Mouse (Mus musculus) kidney, embryonic 16.5 days (tissue): ENCODE data around the gene Bcl2l1. TPM values are rescaled to one million over a fixed set of nuclear protein-coding genes. Genes with fewer than 3 reads are reported as not detected.
A peak's percentile ranks its signal among the peaks of the same experiment; 100 is the strongest.

ENCODE experiments used
- ATAC-seq: fragments of 200-750 bp; cut with Nextera tagmentation; 2 replicates; pipeline ENCODE4 v1.8.0; 2017; ENCODE audit warnings: moderate TSS enrichment; ENCODE audit not compliant: low FRiP score, low TSS enrichment
- H3K27ac ChIP-seq: fragments of 300-500 bp; sonication (generic); 2 replicates; pipeline ENCODE4 v1.5.1; 2014; ENCODE audit warnings: low read length
- H3K27me3 ChIP-seq: fragments of 300-500 bp; sonication (generic); 2 replicates; pipeline ENCODE4 v1.6.1; 2014; ENCODE audit warnings: low read length, control low read depth, mixed read lengths; ENCODE audit not compliant: insufficient read depth
- H3K36me3 ChIP-seq: fragments of 300-500 bp; sonication (generic); 2 replicates; pipeline ENCODE4 v1.6.1; 2014; ENCODE audit warnings: low read length, control low read depth, mixed read lengths; ENCODE audit not compliant: insufficient read depth
- H3K4me1 ChIP-seq: fragments of 300-500 bp; sonication (generic); 2 replicates; pipeline ENCODE4 v1.6.1; 2014; ENCODE audit warnings: low read length, control low read depth, mixed read lengths; ENCODE audit not compliant: insufficient read depth
- H3K4me2 ChIP-seq: fragments of 300-500 bp; sonication (generic); replicated peaks from 2 replicates; pipeline ENCODE4 v1.6.1; 2014; ENCODE audit warnings: low read depth, low read length
- H3K4me3 ChIP-seq: fragments of 300-500 bp; sonication (generic); 2 replicates; pipeline ENCODE4 v1.5.1; 2014; ENCODE audit warnings: mild to moderate bottlenecking, low read length
- H3K9ac ChIP-seq: fragments of 300-500 bp; sonication (generic); replicated peaks from 2 replicates; pipeline ENCODE4 v1.6.1; 2014; ENCODE audit warnings: low read length
- H3K9me3 ChIP-seq: fragments of 300-500 bp; sonication (generic); 2 replicates; pipeline ENCODE4 v1.6.1; 2016; ENCODE audit warnings: low read length, control low read depth
- WGBS: fragments of 180-500 bp; shearing (Covaris S2); extraction: QIAGEN DNeasy Blood & Tissue Kit; methylation state at CpG from one replicate; pipeline ENCODE4 v1.1.7; 2014; 5-methylcytosine and 5-hydroxymethylcytosine counted together
- polyA plus RNA-seq: library from polyadenylated mRNA; unstranded; fragments of >200 nt; fragmentation: Nextera tagmentation; extraction: Ambion mirVana; gene quantifications from 2 replicates; pipeline ENCODE4 v1.2.1, GENCODE M21; 2015

The Bcl2l1 gene
- polyA plus RNA-seq, 1 experiment from 2014 or later: 113 TPM

- H3K9ac ChIP-seq: peak overlapping the region; percentile 42; the same call in 1 of the 2 replicates
- peak overlapping the region; percentile 52 for H3K4me2 ChIP-seq
- peaks cover 18% of the 10 kb centered on the region for H3K4me1 ChIP-seq
- peaks cover under 1% of the 10 kb centered on the region; the same call in 1 of the 2 replicates for H3K36me3 ChIP-seq
- WGBS: 13% methylated on average over 3 of the region's 3 CpGs
- H3K27ac ChIP-seq: no peak overlapping the region
- H3K4me3 ChIP-seq: peak overlapping the region; percentile 97
- no peaks in the 10 kb centered on the region for H3K27me3 ChIP-seq
- ATAC-seq: no peak
- no peaks in the 10 kb centered on the region for H3K9me3 ChIP-seq
These were observed 15.7 kb upstream of the Bcl2l1 start for GRCm38 (mm10) chr2:152847057-152847814.

- no peaks in the 10 kb centered on the region for H3K36me3 ChIP-seq
- H3K27ac ChIP-seq: no peak overlapping the region
- H3K9ac ChIP-seq: no peak overlapping the region
- no peak overlapping the region for H3K4me2 ChIP-seq
- H3K27me3 ChIP-seq: no peaks in the 10 kb centered on the region
- H3K9me3 ChIP-seq: no peaks in the 10 kb centered on the region
- ATAC-seq: no peak
- WGBS: 60% methylated on average over 3 of the region's 3 CpGs
- no peak overlapping the region for H3K4me3 ChIP-seq
- no peaks in the 10 kb centered on the region for H3K4me1 ChIP-seq
These were observed 11.2 kb upstream of the Bcl2l1 start for GRCm38 (mm10) chr2:152842741-152843140.

- Histone ChIP-seq H3K4me2 (no peak overlapping the region), H3K36me3 (no peaks in the 10 kb centered on the region), H3K9ac (no peak overlapping the region), H3K4me1 (no peaks in the 10 kb centered on the region), H3K9me3 (no peaks in the 10 kb centered on the region), H3K27ac (no peak overlapping the region), H3K4me3 (no peak overlapping the region), H3K27me3 (no peaks in the 10 kb centered on the region)
- ATAC-seq: no peak
- 62% methylated on average over 2 of the region's 2 CpGs for WGBS
These were observed 7.7 kb upstream of the Bcl2l1 start for GRCm38 (mm10) chr2:152839256-152839655.

GRCm38 (mm10) chr2:152830021-152830921 is 1.3 kb downstream of the Bcl2l1 start:
- Histone ChIP-seq H3K4me2 (peak overlapping the region; percentile 86), H3K9me3 (no peaks in the 10 kb centered on the region), H3K4me1 (peaks cover 47% of the 10 kb centered on the region), H3K27me3 (no peaks in the 10 kb centered on the region), H3K4me3 (peak overlapping the region; percentile 74), H3K27ac (peak overlapping the region; percentile 98), H3K9ac (peak overlapping the region; percentile 87), H3K36me3 (no peaks in the 10 kb centered on the region)
- ATAC-seq: peak; percentile 89
- 2% methylated on average over 31 of the region's 31 CpGs for WGBS

- peak overlapping the region; percentile 74 for H3K4me3 ChIP-seq
- no peaks in the 10 kb centered on the region for H3K9me3 ChIP-seq
- H3K4me2 ChIP-seq: peak overlapping the region; percentile 86
- WGBS: 54% methylated on average over 23 of the region's 23 CpGs
- no peaks in the 10 kb centered on the region for H3K27me3 ChIP-seq
- ATAC-seq: no peak
- peaks cover 54% of the 10 kb centered on the region for H3K4me1 ChIP-seq
- H3K36me3 ChIP-seq: no peaks in the 10 kb centered on the region
- peak overlapping the region; percentile 98 for H3K27ac ChIP-seq
- peak overlapping the region; percentile 87 for H3K9ac ChIP-seq
These were observed 2.1 kb downstream of the Bcl2l1 start for GRCm38 (mm10) chr2:152829367-152829881.

GRCm38 (mm10) chr2:152828532-152828931 is 3.0 kb downstream of the Bcl2l1 start:
- no peak for ATAC-seq

GRCm38 (mm10) chr2:152828011-152828370 is 3.5 kb downstream of the Bcl2l1 start:
- Histone ChIP-seq H3K9ac (peak overlapping the region; percentile 87), H3K9me3 (no peaks in the 10 kb centered on the region), H3K27me3 (no peaks in the 10 kb centered on the region), H3K36me3 (no peaks in the 10 kb centered on the region), H3K27ac (peak overlapping the region; percentile 98), H3K4me2 (peak overlapping the region; percentile 86), H3K4me3 (peak overlapping the region; percentile 74), H3K4me1 (peaks cover 58% of the 10 kb centered on the region)
- WGBS: 33% methylated on average over 4 of the region's 4 CpGs
- peak; percentile 44; the same call in 1 of the 2 replicates for ATAC-seq

More at GRCm38 (mm10) chr2:152828532-152828931, 3.0 kb downstream of the Bcl2l1 start:
- peak overlapping the region; percentile 98 for H3K27ac ChIP-seq
- 18% methylated on average over 1 of the region's 1 CpGs for WGBS
- peaks cover 58% of the 10 kb centered on the region for H3K4me1 ChIP-seq
- H3K4me3 ChIP-seq: peak overlapping the region; percentile 74
- H3K4me2 ChIP-seq: peak overlapping the region; percentile 86
- no peaks in the 10 kb centered on the region for H3K27me3 ChIP-seq
- no peaks in the 10 kb centered on the region for H3K36me3 ChIP-seq
- H3K9me3 ChIP-seq: no peaks in the 10 kb centered on the region
- peak overlapping the region; percentile 87 for H3K9ac ChIP-seq

- H3K4me1 ChIP-seq: peaks cover 62% of the 10 kb centered on the region
- H3K36me3 ChIP-seq: no peaks in the 10 kb centered on the region
- H3K9ac ChIP-seq: peak overlapping the region; percentile 87
These were observed 4.1 kb downstream of the Bcl2l1 start for GRCm38 (mm10) chr2:152827321-152828010.

GRCm38 (mm10) chr2:152826481-152826880 is 5.0 kb downstream of the Bcl2l1 start:
- H3K27ac ChIP-seq: peak overlapping the region; percentile 1; the same call in 1 of the 2 replicates
- 86% methylated on average over 3 of the region's 3 CpGs for WGBS
- no peak overlapping the region for H3K9ac ChIP-seq
- peak overlapping the region; percentile 86 for H3K4me2 ChIP-seq
- no peaks in the 10 kb centered on the region for H3K36me3 ChIP-seq
- H3K4me3 ChIP-seq: no peak overlapping the region; the same call in 1 of the 2 replicates
- no peaks in the 10 kb centered on the region for H3K27me3 ChIP-seq
- no peak for ATAC-seq
- no peaks in the 10 kb centered on the region for H3K9me3 ChIP-seq
- H3K4me1 ChIP-seq: peaks cover 69% of the 10 kb centered on the region

More at GRCm38 (mm10) chr2:152827321-152828010, 4.1 kb downstream of the Bcl2l1 start:
- H3K4me2 ChIP-seq: peak overlapping the region; percentile 86
- H3K27me3 ChIP-seq: no peaks in the 10 kb centered on the region
- WGBS: 62% methylated on average over 8 of the region's 8 CpGs
- H3K4me3 ChIP-seq: peak overlapping the region; percentile 74
- no peaks in the 10 kb centered on the region for H3K9me3 ChIP-seq
- no peak for ATAC-seq
- H3K27ac ChIP-seq: peak overlapping the region; percentile 98
